Mouse (Mus musculus) E14TG2a.4 (cell line): ENCODE measurements around the gene Slc13a4.

ENCODE experiments used
- H3K27me3 ChIP-seq: 2 replicates; pipeline ENCODE4 v1.6.1; 2014; ENCODE audit warnings: low read length, control low read depth; ENCODE audit not compliant: insufficient read depth
- H3K36me3 ChIP-seq: 2 replicates; pipeline ENCODE4 v1.6.1; 2014; ENCODE audit warnings: low read length, control low read depth; ENCODE audit not compliant: insufficient read depth
- H3K4me1 ChIP-seq: replicated peaks from 2 replicates; pipeline ENCODE4 v1.6.1; 2014; ENCODE audit warnings: low read depth, low read length, control low read depth
- H3K4me3 ChIP-seq: replicated peaks from 2 replicates; pipeline ENCODE4 v1.5.1; 2014; ENCODE audit warnings: mild to moderate bottlenecking, low read length
- H3K9me3 ChIP-seq: 2 replicates; pipeline ENCODE4 v1.6.1; 2014; ENCODE audit warnings: low read length, control low read depth
- CTCF ChIP-seq: conservative IDR thresholded peaks from 2 replicates; pipeline ENCODE4 v1.5.1; 2014; ENCODE audit warnings: low read length
- NANOG ChIP-seq: IDR thresholded peaks from 2 replicates; pipeline ENCODE4 v1.6.1; 2014; ENCODE audit warnings: borderline replicate concordance, low read length, mixed read lengths
- POU5F1 ChIP-seq: IDR thresholded peaks from 2 replicates; pipeline ENCODE4 v1.6.1; 2014; ENCODE audit warnings: low read length, borderline replicate concordance

Slc13a4 gene

GRCm38 (mm10) chr6:35338640-35339039 lies 30.7 kb upstream of the Slc13a4 start:
- Histone ChIP-seq H3K9me3 (no peaks in the 10 kb centered on the region), H3K36me3 (no peaks in the 10 kb centered on the region), H3K27me3 (peaks cover 5% of the 10 kb centered on the region; the same call in 1 of the 2 replicates), H3K4me1 (peaks cover 19% of the 10 kb centered on the region), H3K4me3 (no peak overlapping the region)
- TF ChIP-seq NANOG (no peak; the same call in 1 of the 2 replicates), POU5F1 (no peak), CTCF (no peak)

- Histone ChIP-seq H3K4me1 (peaks cover 20% of the 10 kb centered on the region), H3K9me3 (no peaks in the 10 kb centered on the region), H3K4me3 (no peak overlapping the region), H3K27me3 (peaks cover 5% of the 10 kb centered on the region; the same call in 1 of the 2 replicates), H3K36me3 (no peaks in the 10 kb centered on the region)
- TF ChIP-seq NANOG: no peak
- TF ChIP-seq CTCF: no peak
- TF ChIP-seq POU5F1: no peak
Observed at GRCm38 (mm10) chr6:35337836-35338235, 29.9 kb upstream of the Slc13a4 start.

GRCm38 (mm10) chr6:35335452-35335851 lies 27.5 kb upstream of the Slc13a4 start:
- Histone ChIP-seq H3K4me1 (peaks cover 43% of the 10 kb centered on the region), H3K9me3 (no peaks in the 10 kb centered on the region), H3K4me3 (no peak overlapping the region), H3K27me3 (peaks cover 5% of the 10 kb centered on the region; the same call in 1 of the 2 replicates), H3K36me3 (no peaks in the 10 kb centered on the region)
- TF ChIP-seq CTCF: no peak
- no peak for TF ChIP-seq POU5F1

GRCm38 (mm10) chr6:35334278-35334677 lies 26.3 kb upstream of the Slc13a4 start:
- no peak for TF ChIP-seq NANOG
- TF ChIP-seq CTCF: peak; percentile 70
- Histone ChIP-seq H3K27me3 (peaks cover 5% of the 10 kb centered on the region; the same call in 1 of the 2 replicates), H3K9me3 (no peaks in the 10 kb centered on the region), H3K4me3 (no peak overlapping the region), H3K36me3 (no peaks in the 10 kb centered on the region), H3K4me1 (peaks cover 52% of the 10 kb centered on the region)

- H3K4me1 ChIP-seq: peaks cover 46% of the 10 kb centered on the region
- peaks cover 5% of the 10 kb centered on the region; the same call in 1 of the 2 replicates for H3K27me3 ChIP-seq
- H3K4me3 ChIP-seq: no peak overlapping the region
- TF ChIP-seq CTCF: no peak
- TF ChIP-seq NANOG: no peak
- no peak for TF ChIP-seq POU5F1
- H3K36me3 ChIP-seq: no peaks in the 10 kb centered on the region
- no peaks in the 10 kb centered on the region for H3K9me3 ChIP-seq
Observed at GRCm38 (mm10) chr6:35333632-35334031, 25.7 kb upstream of the Slc13a4 start.

GRCm38 (mm10) chr6:35330834-35331233 lies 22.9 kb upstream of the Slc13a4 start:
- peaks cover 6% of the 10 kb centered on the region; the same call in 1 of the 2 replicates for H3K27me3 ChIP-seq
- H3K4me1 ChIP-seq: peaks cover 43% of the 10 kb centered on the region
- H3K9me3 ChIP-seq: no peaks in the 10 kb centered on the region
- TF ChIP-seq CTCF: no peak
- TF ChIP-seq POU5F1: no peak
- no peak for TF ChIP-seq NANOG
- 0 out of 2 replicates have a peak overlapping the region, but pooled peaks have one; percentile 7 for H3K4me3 ChIP-seq
- no peaks in the 10 kb centered on the region for H3K36me3 ChIP-seq

- H3K4me1 ChIP-seq: peaks cover 45% of the 10 kb centered on the region
- H3K36me3 ChIP-seq: no peaks in the 10 kb centered on the region
- no peaks in the 10 kb centered on the region for H3K9me3 ChIP-seq
- peaks cover 14% of the 10 kb centered on the region; the same call in 1 of the 2 replicates for H3K27me3 ChIP-seq
- TF ChIP-seq CTCF: no peak
- no peak overlapping the region for H3K4me3 ChIP-seq
Observed at GRCm38 (mm10) chr6:35329956-35330355, 22.0 kb upstream of the Slc13a4 start.

GRCm38 (mm10) chr6:35326111-35326515 lies 18.2 kb upstream of the Slc13a4 start, which contains the start of gene Fam180a:
Gene Fam180a (minus strand): TSS chr6:35326141.
- Histone ChIP-seq H3K27me3 (peaks cover 22% of the 10 kb centered on the region), H3K4me1 (peaks cover 24% of the 10 kb centered on the region), H3K36me3 (no peaks in the 10 kb centered on the region), H3K9me3 (no peaks in the 10 kb centered on the region), H3K4me3 (peak within 1 kb of the TSS; percentile 29; the same call in 1 of the 2 replicates)
- no peak for TF ChIP-seq POU5F1
- no peak for TF ChIP-seq NANOG
- TF ChIP-seq CTCF: no peak

GRCm38 (mm10) chr6:35324306-35324705 lies 16.4 kb upstream of the Slc13a4 start:
- Histone ChIP-seq H3K36me3 (no peaks in the 10 kb centered on the region), H3K27me3 (peaks cover 22% of the 10 kb centered on the region), H3K4me3 (no peak overlapping the region), H3K9me3 (no peaks in the 10 kb centered on the region), H3K4me1 (peaks cover 8% of the 10 kb centered on the region; the same call in 1 of the 2 replicates)
- TF ChIP-seq POU5F1: no peak
- TF ChIP-seq CTCF: no peak
- TF ChIP-seq NANOG: no peak
